Mouse (Mus musculus) heart, adult 2 months (tissue): Measurements from ENCODE around the gene Castor1.

Source experiments
- CTCF ChIP-seq: fragments of 200-600 bp; IDR thresholded peaks from 2 replicates; pipeline ENCODE4 v1.8.1; 2022; ENCODE audit warnings: antibody characterized with exemption, mild to moderate bottlenecking, moderate library complexity
- EP300 ChIP-seq: fragments of 200-500 bp; IDR thresholded peaks from 2 replicates; pipeline ENCODE4 v1.6.1; 2011; ENCODE audit warnings: low read depth, low read length, control low read depth; ENCODE audit not compliant: insufficient read depth
- POLR2A ChIP-seq: fragments of 200-500 bp; IDR thresholded peaks from 2 replicates; pipeline ENCODE4 v1.6.1; 2011; ENCODE audit warnings: mild to moderate bottlenecking, low read depth, low read length, control low read depth; ENCODE audit not compliant: insufficient read depth

DNA sequence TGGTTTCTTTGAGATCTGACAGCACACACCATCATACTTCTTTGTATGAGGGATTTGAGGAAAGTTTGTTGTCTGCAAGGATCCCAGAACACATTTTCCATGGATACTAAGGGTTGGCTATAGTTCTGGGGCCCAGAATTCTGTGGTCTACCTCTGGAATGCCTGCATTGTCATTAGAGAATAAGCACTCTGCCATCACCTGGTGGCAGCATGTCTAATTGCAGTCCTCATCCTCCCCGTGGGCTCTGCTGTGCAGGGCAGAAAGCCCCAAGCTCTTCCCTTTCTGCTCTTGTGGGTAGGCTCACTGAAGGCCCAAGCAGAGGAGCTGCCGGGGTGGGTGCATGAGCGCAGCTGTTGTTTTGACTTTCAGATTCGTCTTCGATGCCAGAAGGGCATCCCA is 8.5 kb upstream of the Castor1 start:
- TF ChIP-seq CTCF (peak; percentile 70), EP300 (0 out of 2 replicates have a peak, but pooled peaks have one; percentile 24), POLR2A (no peak)
